In genomic region chr11:99416902-99417301, GRCm38 (mm10) we compare ENCODE assay signal across 19 mouse cellular contexts. TPM values are rescaled to one million over a fixed set of nuclear protein-coding genes. Genes with fewer than 3 reads are reported as not detected.
DNase-seq lines count a peak whose midpoint lies in the region; ATAC-seq and TF ChIP-seq lines count a peak whose summit lies in the region.
"Had no signal": no experiment of that assay in that cellular context is flagged by ENCODE, and none has a peak within 500 bp of the region (broad histone marks: within the 10 kb centered on the region; RNA-seq: fewer than 3 reads in every experiment).

No protein-coding gene starts in this region.

- H3K4me1 ChIP-seq in limb, embryonic 10.5 days, result peaks cover 7% of the 10 kb centered on the region
- no peaks in the 10 kb centered on the region for H3K4me1 ChIP-seq in hindbrain, embryonic 12.5 days

- H3K9ac ChIP-seq in hindbrain, embryonic 12.5 days, result no peak overlapping the region

- no peak for ATAC-seq in hindbrain, embryonic 12.5 days (ENCODE audit: low FRiP score)
- ATAC-seq: midbrain, embryonic 16.5 days had no signal

- DNase-seq in left cerebral cortex, adult 11 months (ENCODE audit: low spot score), result peak; percentile 80
- DNase-seq in left cerebral cortex, postnatal 4 days, result no peak
- DNase-seq in layer of hippocampus, adult 2 months (ENCODE audit: low spot score in 2 of 2), result peak; percentile 41 to 61
- peak; percentile 59 to 97 for DNase-seq in left cerebral cortex, postnatal 25 days (ENCODE audit: low spot score in 2 of 2)
- peak; percentile 61 to 84 for DNase-seq in right cerebral cortex, postnatal 36 days (ENCODE audit: low spot score in 2 of 2)
- no peak for DNase-seq in cerebellum, postnatal 25 days
- no peak for DNase-seq in limb, embryonic 10.5 days (ENCODE audit: low spot score)
- DNase-seq: cerebellum, postnatal 10 days; lung, adult 2 months; lung, postnatal 4 days had no signal

- H3K4me2 ChIP-seq in hindbrain, embryonic 12.5 days (replicated peaks), result no peak overlapping the region

- no peak for TF ChIP-seq CTCF in layer of hippocampus, adult 2 months (conservative IDR thresholded peaks at IDR 0.05)

- WGBS in limb, embryonic 10.5 days, result 92% methylated on average over 13 of the region's 13 CpGs
- 86% methylated on average over 13 of the region's 13 CpGs for WGBS in hindbrain, embryonic 12.5 days

- peak overlapping the region; percentile 72 for H3K27ac ChIP-seq in layer of hippocampus, adult 2 months
- no peak overlapping the region for H3K27ac ChIP-seq in limb, embryonic 10.5 days
- H3K27ac ChIP-seq in hindbrain, embryonic 12.5 days, result no peak overlapping the region

- H3K36me3 ChIP-seq in limb, embryonic 10.5 days, result no peaks in the 10 kb centered on the region
- no peaks in the 10 kb centered on the region for H3K36me3 ChIP-seq in hindbrain, embryonic 12.5 days

- intact Hi-C loops in left cerebral cortex, postnatal 4 days (cut with DNase I), result no loop called here
- intact Hi-C loops in left cerebral cortex, postnatal 25 days (cut with DNase I), result loop anchor here (1.0 to 2.0 kb wide), 2 partner anchors 25 to 156 kb away; no protein-coding TSS in a partner anchor

- H3K9me3 ChIP-seq in limb, embryonic 10.5 days (replicated peaks), result no peaks in the 10 kb centered on the region
- H3K9me3 ChIP-seq in hindbrain, embryonic 12.5 days (replicated peaks), result no peaks in the 10 kb centered on the region

- H3K27me3 ChIP-seq in limb, embryonic 10.5 days (ENCODE audit: low read depth, poor library complexity, severe bottlenecking), result peaks cover 7% of the 10 kb centered on the region
- H3K27me3 ChIP-seq in hindbrain, embryonic 12.5 days, result peaks cover 5% of the 10 kb centered on the region; the same call in 1 of the 2 replicates

- H3K4me3 ChIP-seq in layer of hippocampus, adult 2 months, result peak overlapping the region; percentile 20; the same call in 1 of the 2 replicates
- H3K4me3 ChIP-seq in limb, embryonic 10.5 days, result no peak overlapping the region
- no peak overlapping the region for H3K4me3 ChIP-seq in hindbrain, embryonic 12.5 days

RNA-seq across cellular contexts. Expression of gene Krt12, which starts 5.2 kb away (rescaled TPM):
- 1 to 10 TPM; 1.2 to 1.7 TPM for total RNA-seq in left cerebral cortex, postnatal 4 days (2021)
- 1 to 10 TPM in 1 of 2 experiments, under 1 TPM in 1; 0.97 to 1.4 TPM for total RNA-seq in layer of hippocampus, adult 2 months (2021)
- total RNA-seq in left cerebral cortex, postnatal 25 days (2021), result 10 to 100 TPM; 10.3 TPM
- polyA plus RNA-seq in limb, embryonic 10.5 days (2016; fragmentation: Nextera tagmentation; extraction: Ambion mirVana), result not detected in 2 replicates
- 0.12 TPM in 1 of 2 replicates, not detected in the other for polyA plus RNA-seq in hindbrain, embryonic 12.5 days (2016; fragmentation: Nextera tagmentation; extraction: Ambion mirVana)
- total RNA-seq: adrenal gland, adult 18-20 months; hematopoietic stem cell, adult 5-6 weeks; liver, adult 2 months had no signal
- polyA plus RNA-seq: gonadal fat pad, adult 2 months; heart, embryonic 14.5 days; kidney, embryonic 14.5 days; liver, adult 2 months had no signal

RNA-seq across cellular contexts. Expression of gene Krt20, which starts 21.0 kb away (rescaled TPM):
- not detected for total RNA-seq in left cerebral cortex, postnatal 4 days (2021)
- not detected for total RNA-seq in layer of hippocampus, adult 2 months (2021)
- not detected for total RNA-seq in left cerebral cortex, postnatal 25 days (2021)
- 0.26 and 0.59 TPM in 2 replicates for polyA plus RNA-seq in limb, embryonic 10.5 days (2016; fragmentation: Nextera tagmentation; extraction: Ambion mirVana)
- polyA plus RNA-seq in hindbrain, embryonic 12.5 days (2016; fragmentation: Nextera tagmentation; extraction: Ambion mirVana), result 0.35 TPM in 2 replicates
- total RNA-seq: hematopoietic stem cell, adult 5-6 weeks; layer of hippocampus, postnatal 14 days had no signal
- polyA plus RNA-seq: lung, adult 2 months had no signal

RNA-seq across cellular contexts. Expression of gene Krt10, which starts 27.7 kb away (rescaled TPM):
- 10 to 100 TPM in 1 of 2 experiments, 1 to 10 TPM in 1; 9.5 to 12.3 TPM for total RNA-seq in left cerebral cortex, postnatal 4 days (2021)
- total RNA-seq in layer of hippocampus, adult 2 months (2021), result 10 to 100 TPM; 14.8 to 16.4 TPM
- total RNA-seq in left cerebral cortex, postnatal 25 days (2021), result 10 to 100 TPM; 10.6 to 11.7 TPM
- polyA plus RNA-seq in limb, embryonic 10.5 days (2016; fragmentation: Nextera tagmentation; extraction: Ambion mirVana), result 18.7 and 20.5 TPM in 2 replicates
- 32.7 and 39.8 TPM in 2 replicates for polyA plus RNA-seq in hindbrain, embryonic 12.5 days (2016; fragmentation: Nextera tagmentation; extraction: Ambion mirVana)
- total RNA-seq: hematopoietic stem cell, adult 5-6 weeks had no signal

RNA-seq across cellular contexts. Expression of gene Krt28, which starts 42.2 kb away (rescaled TPM):
- not detected for total RNA-seq in left cerebral cortex, postnatal 4 days (2021)
- total RNA-seq in layer of hippocampus, adult 2 months (2021), result under 1 TPM in 1 of 2 experiments, not detected in 1; 0.23 TPM
- total RNA-seq in left cerebral cortex, postnatal 25 days (2021), result under 1 TPM in 1 of 2 experiments, not detected in 1; 0.34 TPM
- polyA plus RNA-seq in limb, embryonic 10.5 days (2016; fragmentation: Nextera tagmentation; extraction: Ambion mirVana), result 0.11 and 0.20 TPM in 2 replicates
- 0.21 and 0.27 TPM in 2 replicates for polyA plus RNA-seq in hindbrain, embryonic 12.5 days (2016; fragmentation: Nextera tagmentation; extraction: Ambion mirVana)
- total RNA-seq: adrenal gland, adult 18-20 months; hematopoietic stem cell, adult 5-6 weeks; liver, adult 2 months had no signal
- polyA plus RNA-seq: gonadal fat pad, adult 2 months; heart, embryonic 14.5 days; liver, adult 2 months had no signal

Comparison
In these comparisons a context has a peak if more than half of its experiments do, and no peak if none do; other contexts are left out.
1. DNase-seq: peak in left cerebral cortex, adult 11 months (single experiment), layer of hippocampus, adult 2 months (2 of 2), left cerebral cortex, postnatal 25 days (2 of 2) and right cerebral cortex, postnatal 36 days (2 of 2); none in left cerebral cortex, postnatal 4 days (single experiment), cerebellum, postnatal 25 days (0 of 2) and limb, embryonic 10.5 days (single experiment).
2. RNA of gene Krt12, which starts 5.2 kb away (total RNA-seq): 10.3 TPM in left cerebral cortex, postnatal 25 days; 1.2 to 1.7 TPM in left cerebral cortex, postnatal 4 days and 0.97 to 1.4 TPM in layer of hippocampus, adult 2 months; every median in the first group is over 4 times any median in the second.